Mouse (Mus musculus): ENCODE data around the gene 1700001P01Rik.
"Not testable (repeated sequence)": the region's sequence is repeated elsewhere in the genome, so short reads cannot be mapped to it uniquely, and the experiment has no call there.

1700001P01Rik gene

DNA sequence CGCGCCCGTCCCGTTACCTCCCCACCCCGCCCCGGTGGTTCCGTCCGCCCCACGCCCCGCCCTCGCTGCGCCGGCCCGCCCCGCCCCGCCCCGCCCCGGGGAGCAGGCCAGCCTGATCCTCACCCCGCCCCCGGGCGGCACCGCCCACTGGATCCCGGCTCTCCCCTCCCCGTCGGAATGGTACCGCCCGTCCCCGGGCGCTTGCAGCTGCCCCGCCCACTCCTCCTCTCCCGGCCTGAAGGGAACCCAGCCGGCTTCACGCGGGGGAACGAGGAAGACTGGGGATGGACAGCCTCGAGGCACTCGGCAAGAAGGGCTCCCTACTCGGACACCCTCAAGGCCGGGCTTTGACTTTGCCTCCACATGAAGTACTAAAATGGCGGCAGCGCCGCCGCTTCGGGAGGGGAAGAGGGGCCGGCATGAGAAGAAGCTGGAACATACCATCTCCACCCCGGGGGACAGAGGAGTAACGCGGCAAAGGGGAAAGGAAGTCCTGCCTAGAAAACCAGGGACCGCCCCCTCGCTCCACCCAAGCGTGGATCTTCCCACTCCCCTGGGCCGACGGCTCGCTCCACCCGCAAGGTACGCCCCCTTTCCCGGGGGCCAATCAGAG, 30.9 kb downstream of the 1700001P01Rik start:
- DNase-seq: peak; percentile 99

DNA sequence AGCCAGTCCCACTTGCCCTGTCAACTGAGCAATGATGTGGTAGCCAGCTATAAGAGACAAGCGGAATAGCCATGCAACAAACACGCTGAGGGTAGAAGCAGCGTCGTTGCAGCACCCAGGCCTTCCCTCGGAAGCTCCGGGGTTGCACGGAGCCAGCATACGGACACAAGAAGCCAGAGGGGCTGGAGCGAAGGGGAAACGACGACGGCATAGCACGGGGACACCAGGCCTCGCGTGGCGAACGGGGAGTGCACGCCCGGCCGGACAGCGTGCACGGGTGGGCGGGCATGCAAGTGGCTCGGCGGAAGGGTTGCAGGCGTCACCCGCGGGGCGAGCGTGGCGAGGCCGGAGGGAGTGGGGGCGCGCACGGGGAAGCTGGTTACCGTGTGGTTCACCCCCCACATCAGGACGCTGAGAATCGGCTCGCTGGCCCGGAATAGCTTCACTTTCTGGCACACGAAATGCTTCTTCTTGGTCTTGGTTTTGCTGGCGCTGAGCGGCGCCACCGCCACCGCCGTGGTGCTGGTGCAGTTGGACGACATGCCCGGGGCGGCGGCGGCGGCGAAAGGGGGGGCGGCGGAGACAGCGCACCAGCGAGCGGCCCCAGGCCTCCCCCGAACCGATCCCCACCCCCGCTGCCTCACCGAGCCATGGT, 31.5 kb downstream of the 1700001P01Rik start, which contains the start of gene Pip4k2b:
Pip4k2b (minus strand) TSS at position 642 of the 655 bp plus-strand sequence.
- peak in 1 of 2 experiments; percentile 66 for DNase-seq

- no peak for DNase-seq
These were observed 32.3 kb downstream of the 1700001P01Rik start for GRCm38 (mm10) chr11:97743423-97743822.

- DNase-seq: no peak
These were observed 33.1 kb downstream of the 1700001P01Rik start for GRCm38 (mm10) chr11:97742591-97742990.

DNA sequence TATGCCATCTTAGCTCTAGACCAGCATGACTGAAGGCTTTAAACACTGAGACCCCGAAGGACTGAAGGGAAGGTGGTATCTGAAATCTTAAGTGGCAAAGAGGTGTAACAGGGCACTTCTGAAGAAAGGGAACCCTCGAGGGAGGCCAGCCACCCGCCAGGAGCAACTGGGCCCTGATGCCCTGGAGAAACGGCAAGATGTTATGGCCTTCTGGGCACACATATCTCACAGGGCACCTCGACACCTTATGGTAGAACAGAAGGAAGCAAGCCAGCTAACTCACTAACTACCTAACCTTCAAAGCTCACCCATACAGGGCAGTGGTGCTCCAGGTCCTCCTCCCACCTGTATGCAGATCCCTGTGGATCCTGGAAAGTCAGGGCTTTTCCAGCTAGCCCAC, 33.6 kb downstream of the 1700001P01Rik start:
- DNase-seq: no peak

DNA sequence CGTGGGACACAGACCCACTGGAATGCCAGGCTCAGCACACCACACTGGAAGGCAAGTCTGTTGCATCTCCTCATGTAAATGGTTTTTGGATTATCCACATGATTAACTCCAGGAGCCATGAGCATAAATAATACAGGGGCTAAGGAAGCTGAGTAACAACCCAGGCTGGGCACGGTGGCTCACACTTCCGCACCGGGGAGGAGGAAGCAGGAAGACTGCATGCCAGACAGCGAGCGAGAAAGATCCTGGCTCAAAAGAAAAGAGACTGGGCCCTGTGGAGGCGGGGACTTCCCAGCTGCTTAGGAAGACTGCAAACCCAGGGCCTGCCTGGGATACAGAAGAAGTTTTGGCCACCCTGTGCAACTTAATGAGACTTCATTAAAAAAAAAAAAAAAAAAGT, 35.5 kb downstream of the 1700001P01Rik start:
- no peak for DNase-seq

- DNase-seq: no peak
These were observed 36.6 kb downstream of the 1700001P01Rik start for GRCm38 (mm10) chr11:97739155-97739554.

- no peak for DNase-seq
These were observed 37.0 kb downstream of the 1700001P01Rik start for GRCm38 (mm10) chr11:97738703-97739102.

GRCm38 (mm10) chr11:97737600-97737999, 38.1 kb downstream of the 1700001P01Rik start:
- DNase-seq: no peak

DNA sequence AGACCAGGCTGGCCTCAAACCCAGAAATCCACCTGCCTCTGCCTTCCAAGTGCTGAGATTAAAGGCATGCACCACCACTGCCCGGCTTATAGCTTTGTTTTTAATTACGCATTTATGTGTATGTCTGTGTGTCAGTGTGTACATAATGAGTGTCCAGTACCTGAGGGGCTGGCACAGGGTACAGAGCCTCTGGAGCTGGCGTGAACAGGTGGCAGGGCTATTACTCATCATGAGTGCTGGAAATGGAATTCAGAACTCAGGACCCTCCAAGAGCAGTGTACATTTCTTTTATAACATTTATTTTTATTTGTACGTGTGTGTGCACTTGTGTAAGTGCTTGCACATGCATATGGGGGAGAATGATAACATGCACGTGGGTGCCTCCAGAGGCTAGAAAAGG, 39.1 kb downstream of the 1700001P01Rik start:
- no peak for DNase-seq

DNA sequence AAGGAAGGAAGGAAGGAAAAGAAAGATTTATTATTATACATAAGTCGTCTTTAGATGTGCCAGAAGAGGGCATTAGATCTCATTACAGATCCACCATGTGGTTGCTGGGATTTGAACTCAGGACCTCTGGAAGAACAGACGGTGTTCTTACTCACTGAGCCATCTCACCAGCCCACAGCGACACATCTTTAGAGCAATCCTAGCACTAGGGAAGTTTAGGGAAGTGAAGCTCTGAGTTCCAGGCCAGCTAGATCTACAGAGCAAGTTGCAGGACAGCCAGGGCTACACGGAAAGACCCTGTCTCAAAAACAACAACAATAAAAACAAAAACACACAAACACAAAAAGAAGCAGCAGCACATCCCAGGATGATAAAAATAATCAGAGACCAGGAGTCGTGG, 40.9 kb downstream of the 1700001P01Rik start:
- not testable (repeated sequence) for DNase-seq

DNA sequence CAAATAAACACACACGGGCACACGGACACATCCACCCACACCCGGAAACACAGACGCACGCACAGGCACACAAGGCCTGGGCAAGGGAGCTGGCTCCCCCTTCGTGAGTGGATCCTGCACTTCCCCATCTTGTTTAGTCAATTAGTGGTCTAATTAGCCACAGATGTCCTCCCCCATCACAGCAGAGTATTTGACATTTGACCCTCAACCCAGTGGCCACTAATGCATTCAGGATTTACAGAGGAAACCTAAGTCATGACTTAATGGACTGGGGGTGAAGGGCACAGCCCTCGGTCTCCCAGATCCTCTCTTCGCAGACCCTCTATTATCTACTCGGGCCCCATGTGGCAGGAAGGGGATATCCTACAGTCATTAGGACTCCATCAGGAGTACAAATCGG, 42.0 kb downstream of the 1700001P01Rik start:
- no peak for DNase-seq

GRCm38 (mm10) chr11:97728730-97729129, 47.0 kb downstream of the 1700001P01Rik start:
- no peak for DNase-seq

- DNase-seq: no peak
These were observed 47.4 kb downstream of the 1700001P01Rik start for GRCm38 (mm10) chr11:97728311-97728710.

DNA sequence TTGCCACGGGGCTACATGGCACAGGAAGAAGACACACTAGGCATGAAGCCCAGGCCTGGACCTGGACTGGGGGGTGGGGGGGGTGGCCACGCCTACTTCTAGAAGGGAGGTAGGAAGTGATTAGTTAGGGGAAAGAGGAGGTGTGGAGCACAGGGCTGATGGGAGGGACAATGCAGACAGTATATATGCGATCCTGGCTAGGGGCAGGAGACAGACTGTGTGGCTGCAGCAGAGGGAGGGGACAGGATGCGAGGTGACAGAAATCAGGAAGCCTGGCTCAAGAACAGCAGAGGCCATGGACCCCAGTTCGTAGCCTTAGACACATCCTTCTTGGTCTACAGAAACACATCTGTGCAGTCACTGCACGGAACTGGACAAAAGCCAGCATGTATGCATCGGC, 52.0 kb downstream of the 1700001P01Rik start:
- no peak for DNase-seq

Data from cerebellum, adult 18-20 months (tissue).